Mouse (Mus musculus) heart, postnatal 14 days (tissue): ENCODE results near the gene Arl6ip1. TPM values are rescaled to one million over a fixed set of nuclear protein-coding genes. Genes with fewer than 3 reads are reported as not detected.
"Not testable (repeated sequence)": the region's sequence is repeated elsewhere in the genome, so short reads cannot be mapped to it uniquely, and the experiment has no call there.

Source experiments
- DNase-seq, 2 experiments: peaks; one replicate each; pipeline ENCODE4 v3.0.0; 2021 to 2022
- intact Hi-C: fragments of 180-260 bp; cut with DNase I; formaldehyde crosslinking; loops from one replicate; pipeline ENCODE4 v1.15.1; 2025
- long read RNA-seq, 2 experiments: library from polyadenylated mRNA; stranded (forward); transcript quantifications; one replicate each; pipeline ENCODE4 v2.0.0; 2021
- total RNA-seq, 2 experiments: library from RNA; stranded (reverse); gene quantifications; 2 replicates each; pipeline ENCODE4 v1.2.3; 2021

Gene Arl6ip1
- 10 to 100 TPM; 38.1 to 42.3 TPM for total RNA-seq
- long read RNA-seq, experiment 1, transcript Arl6ip1-201 (6 exons, 2,171 nt): major isoform, 118 of 126 reads
- long read RNA-seq, experiment 1, partial matches to known transcripts: 3 of 126 reads
- long read RNA-seq, experiment 1, other reads (novel, unspliced or antisense): 5 of 126 reads
- long read RNA-seq, experiment 2, transcript Arl6ip1-201 (6 exons, 2,171 nt): major isoform, 68 of 69 reads
- long read RNA-seq, experiment 2, partial matches to known transcripts: 0 of 69 reads
- long read RNA-seq, experiment 2, other reads (novel, unspliced or antisense): 1 of 69 reads

DNA sequence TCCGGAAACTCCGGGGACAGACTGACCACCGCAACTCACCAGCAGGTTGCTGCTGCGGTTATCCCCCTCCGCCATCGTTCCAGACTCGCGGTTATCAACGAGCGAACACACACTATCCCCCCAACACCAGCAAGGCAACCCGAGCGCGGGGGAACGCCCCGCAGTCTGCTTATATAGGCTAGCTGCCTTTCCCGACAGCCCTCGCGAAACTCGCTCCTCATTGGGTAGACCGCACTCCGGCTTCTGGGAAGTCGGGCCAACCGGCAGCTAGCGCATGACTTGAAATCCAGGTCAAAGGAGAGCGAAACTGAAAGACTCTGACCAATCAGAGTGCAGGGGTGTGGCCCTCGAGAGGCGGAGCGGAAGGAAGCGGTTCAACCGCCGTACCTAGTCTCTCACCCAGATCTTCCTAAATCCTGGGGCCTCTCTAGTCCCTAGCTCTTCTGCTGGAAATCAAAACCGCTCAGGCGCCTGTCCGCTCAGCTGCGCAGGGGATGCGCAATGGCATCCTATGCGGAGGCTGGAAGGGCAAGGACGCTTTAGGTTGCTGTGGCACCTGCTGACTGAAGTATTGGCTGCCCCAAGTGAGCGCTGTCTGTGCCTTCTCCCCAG, at the start of gene Arl6ip1:
Gene Arl6ip1, minus strand, starts transcription at position 233 of the 612 bp plus-strand sequence.
- intact Hi-C loops: loop anchor here (5.0 to 10.0 kb wide), 2 partner anchors 405 to 863 kb away; partner anchors contain the start of gene Coq7
- DNase-seq: peak; percentile 94 to 95

DNA sequence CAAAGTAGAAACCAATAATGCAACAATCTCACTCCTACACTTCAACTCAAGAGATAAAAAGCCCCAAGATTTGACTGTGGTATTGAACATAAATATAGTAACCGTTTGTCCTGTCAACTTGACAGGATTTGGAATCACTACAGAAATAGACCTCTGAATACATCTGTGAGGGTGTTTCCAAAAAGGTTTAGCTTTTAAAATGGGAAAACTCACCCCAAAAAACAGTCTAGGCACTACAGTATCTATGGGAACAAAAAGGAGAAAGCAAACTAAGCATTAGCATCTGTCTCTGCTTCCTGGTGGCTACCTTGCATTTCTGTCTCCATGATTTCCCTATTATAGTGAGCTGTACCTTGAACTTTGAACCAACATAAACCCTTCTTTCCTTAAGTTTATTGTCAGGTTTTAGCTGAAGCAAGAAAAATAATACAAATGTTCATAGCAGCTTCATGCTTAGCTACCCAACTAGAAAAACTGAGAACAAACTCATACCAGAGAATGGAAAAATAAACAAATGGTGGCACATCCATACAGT, 46.4 kb upstream of the Arl6ip1 start:
- intact Hi-C loops: no loop called here
- no peak for DNase-seq

DNA sequence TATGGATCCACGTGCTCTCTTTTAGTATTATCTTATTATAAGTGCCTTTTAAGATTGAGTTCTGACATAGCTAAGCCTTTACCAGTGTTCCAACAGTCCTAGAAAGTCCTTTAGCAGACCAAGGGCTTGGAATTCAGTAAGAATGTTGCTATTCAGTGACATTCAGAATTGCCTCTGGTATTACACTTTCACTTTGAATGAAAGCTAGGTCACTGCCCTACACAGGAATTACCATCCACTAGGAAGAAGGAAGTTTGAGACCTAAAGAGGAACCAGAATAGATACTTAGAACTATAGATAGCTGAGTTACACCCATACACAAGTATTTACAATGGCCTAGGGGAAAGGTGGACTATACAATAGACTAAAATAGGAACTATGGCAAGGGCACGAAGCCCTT, 40.7 kb upstream of the Arl6ip1 start:
- intact Hi-C loops, DNase-seq: not testable (repeated sequence)

GRCm38 (mm10) chr7:118163006-118163405, 33.5 kb upstream of the Arl6ip1 start:
- DNase-seq: no peak
- intact Hi-C loops: no loop called here

DNA sequence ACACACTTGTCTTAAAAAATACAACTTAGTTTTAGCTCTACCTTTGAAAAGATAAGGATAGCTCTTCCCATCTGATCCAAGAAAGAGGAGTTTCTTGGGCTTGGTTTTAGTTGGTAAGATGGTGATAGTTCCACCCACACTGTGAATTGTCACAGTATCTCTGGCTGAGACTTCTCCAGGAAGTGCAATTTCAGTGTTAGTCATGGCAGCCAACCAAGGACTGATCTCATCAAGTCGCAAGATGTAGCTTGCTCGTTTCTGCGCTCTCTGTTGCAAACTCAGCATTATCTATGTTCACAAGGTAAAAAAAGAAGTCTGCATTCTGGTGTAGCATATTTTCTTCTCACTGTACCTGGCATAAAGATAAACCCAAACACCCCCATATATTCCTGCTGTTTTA, 30.7 kb upstream of the Arl6ip1 start:
- DNase-seq: peak in 1 of 2 experiments; percentile 20
- intact Hi-C loops: no loop called here

GRCm38 (mm10) chr7:118156461-118156860, 27.0 kb upstream of the Arl6ip1 start:
- intact Hi-C loops: no loop called here
- no peak for DNase-seq

DNA sequence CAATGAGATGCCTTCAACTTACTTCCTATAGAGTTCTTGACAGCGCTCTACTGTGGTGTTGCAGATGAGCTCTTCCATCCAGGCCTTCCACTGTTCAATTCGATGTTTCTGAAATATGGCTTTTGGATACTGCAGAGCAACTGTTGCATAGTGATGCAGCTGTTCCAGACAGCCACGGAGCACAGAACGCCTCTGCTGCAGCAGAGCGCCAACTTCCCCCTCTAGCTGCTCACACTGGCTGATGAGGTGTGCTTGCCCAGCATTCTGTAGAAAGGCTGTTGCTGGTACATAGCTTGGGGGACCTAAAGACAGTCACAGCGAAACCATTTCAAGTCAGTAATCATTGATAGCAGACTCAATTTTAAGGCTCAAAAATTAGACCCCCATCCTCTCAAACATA, 24.7 kb upstream of the Arl6ip1 start:
- intact Hi-C loops: no loop called here
- DNase-seq: no peak

GRCm38 (mm10) chr7:118143602-118144001, 14.1 kb upstream of the Arl6ip1 start:
- intact Hi-C loops: no loop called here
- DNase-seq: no peak

GRCm38 (mm10) chr7:118143123-118143522, 13.7 kb upstream of the Arl6ip1 start:
- intact Hi-C loops: no loop called here
- DNase-seq: no peak

- DNase-seq: no peak
- intact Hi-C loops: no loop called here
Measured at GRCm38 (mm10) chr7:118141271-118141670, 11.8 kb upstream of the Arl6ip1 start.

GRCm38 (mm10) chr7:118135128-118135527, 5.7 kb upstream of the Arl6ip1 start:
- DNase-seq: no peak
- intact Hi-C loops: no loop called here

GRCm38 (mm10) chr7:118128925-118129429, 485 bp downstream of the Arl6ip1 start:
- peak in 1 of 2 experiments; percentile 37 for DNase-seq
- intact Hi-C loops: loop anchor here (5.0 to 10.0 kb wide), 2 partner anchors 406 to 863 kb away; partner anchors contain the start of gene Coq7

GRCm38 (mm10) chr7:118126219-118126875, 3.1 kb downstream of the Arl6ip1 start:
- intact Hi-C loops: loop anchor here (5.0 to 10.0 kb wide), 2 partner anchors 408 to 866 kb away; partner anchors contain the start of gene Coq7
- no peak for DNase-seq

GRCm38 (mm10) chr7:118125736-118126135, 3.7 kb downstream of the Arl6ip1 start:
- no peak for DNase-seq
- intact Hi-C loops: loop anchor here (5.0 to 10.0 kb wide), 2 partner anchors 409 to 867 kb away; partner anchors contain the start of gene Coq7

DNA sequence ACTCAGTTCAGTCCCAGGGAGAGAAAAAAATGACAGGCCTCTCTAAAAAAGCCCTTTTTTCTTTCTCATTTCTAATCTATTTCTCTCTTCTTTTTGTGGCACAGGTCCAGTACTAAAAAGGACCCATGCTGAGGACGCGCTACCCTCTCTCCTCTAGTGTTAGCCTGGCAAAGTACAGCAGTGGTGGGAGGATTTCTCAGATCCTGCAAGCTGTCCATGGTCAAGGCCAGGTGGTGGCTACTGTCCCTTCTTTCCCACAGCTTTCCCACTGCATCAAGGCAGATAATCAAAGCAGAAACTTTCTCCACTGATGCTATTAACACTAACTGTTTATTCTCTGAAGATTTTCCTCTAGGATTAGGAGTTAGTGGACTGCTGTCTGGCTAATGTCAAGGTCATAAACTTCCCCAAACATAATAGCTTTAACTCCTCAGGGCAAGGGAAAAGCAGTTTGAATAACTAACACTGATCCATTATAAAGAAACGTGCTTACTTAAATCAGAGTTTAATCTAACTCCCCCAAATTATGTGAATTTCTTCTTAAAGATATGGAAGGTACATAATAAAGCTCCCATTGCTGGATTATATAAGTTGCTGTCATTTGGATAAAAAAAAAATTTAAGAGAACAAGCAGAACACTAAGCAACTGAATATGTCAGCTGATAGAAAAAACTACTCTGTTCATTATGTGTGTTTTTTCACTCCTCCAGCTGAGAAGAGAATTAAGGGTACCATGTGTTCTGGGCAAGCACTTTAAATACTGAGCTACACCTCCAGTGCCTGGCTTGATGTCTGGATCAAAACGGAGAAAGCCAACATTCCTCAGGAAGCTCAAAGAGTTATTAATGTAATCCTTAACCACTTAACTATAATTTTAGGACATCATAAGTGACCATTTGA, 5.7 kb downstream of the Arl6ip1 start:
- intact Hi-C loops: loop anchor here (10.0 kb wide), 1 partner anchor 411 kb away; the partner anchor contains the start of gene Coq7
- DNase-seq: no peak

GRCm38 (mm10) chr7:118122235-118122634, 7.2 kb downstream of the Arl6ip1 start:
- intact Hi-C loops: loop anchor here (10.0 kb wide), 1 partner anchor 413 kb away; the partner anchor contains the start of gene Coq7
- no peak for DNase-seq

- intact Hi-C loops: loop anchor here (10.0 kb wide), 1 partner anchor 414 kb away; the partner anchor contains the start of gene Coq7
- DNase-seq: no peak
Measured at GRCm38 (mm10) chr7:118120654-118121053, 8.8 kb downstream of the Arl6ip1 start.

DNA sequence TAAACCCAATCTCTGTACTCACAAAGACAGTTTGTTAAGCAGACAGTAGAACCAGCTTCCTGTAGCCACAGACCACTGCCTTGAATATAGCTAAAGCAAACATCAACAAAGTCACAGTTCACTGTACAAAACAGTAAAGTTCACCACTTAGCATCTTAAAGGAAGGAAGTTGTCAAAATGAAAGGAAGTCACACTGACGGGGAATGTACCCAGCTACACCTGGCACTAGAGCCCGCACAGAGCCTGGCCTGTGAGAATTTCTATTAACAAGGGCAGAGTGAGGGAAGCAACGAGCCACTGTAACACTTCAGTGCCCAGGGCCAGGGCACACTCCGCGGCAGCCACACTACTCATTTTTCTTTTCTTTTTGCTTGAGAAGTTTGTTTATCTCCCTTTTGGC, 9.5 kb downstream of the Arl6ip1 start:
- DNase-seq: no peak
- intact Hi-C loops: loop anchor here (10.0 kb wide), 1 partner anchor 415 kb away; the partner anchor contains the start of gene Coq7

DNA sequence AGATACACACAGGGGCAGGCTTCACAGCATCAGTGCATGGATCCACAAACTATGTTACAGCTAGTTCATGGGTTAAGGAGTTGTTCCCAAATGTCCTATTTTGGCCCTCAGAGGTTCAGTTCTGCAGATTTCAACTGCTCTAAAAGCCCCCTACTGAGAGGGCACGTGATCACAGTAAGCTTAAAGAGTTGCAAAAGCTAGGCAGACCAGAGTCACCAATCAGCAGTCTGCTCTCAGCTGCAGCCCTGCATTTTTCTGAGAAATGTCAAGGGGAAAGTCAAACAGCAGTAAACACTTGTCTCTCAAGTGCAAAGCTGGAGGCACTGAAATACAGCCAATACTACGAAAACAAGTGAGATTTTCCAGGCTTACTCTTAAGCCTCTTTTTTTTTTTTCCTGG, 10.3 kb downstream of the Arl6ip1 start:
- no peak for DNase-seq
- intact Hi-C loops: no loop called here
